Mouse (Mus musculus) bone marrow macrophage, adult 2 months (primary cell): ENCODE measurements around the gene Stk38.

ENCODE experiments used
- CTCF ChIP-seq: IDR thresholded peaks from 2 replicates; pipeline ENCODE4 v1.5.1; 2012; ENCODE audit warnings: low read depth, mild to moderate bottlenecking, low read length, moderate library complexity
- POLR2A ChIP-seq: IDR thresholded peaks from 2 replicates; pipeline ENCODE4 v1.6.1; 2012; ENCODE audit warnings: mild to moderate bottlenecking, low read depth, low read length, borderline replicate concordance

GRCm38 (mm10) chr17:28990060-28990459 lies 17.7 kb downstream of the Stk38 start:
- TF ChIP-seq CTCF: no peak
- TF ChIP-seq POLR2A: no peak
